Mouse (Mus musculus) neural tube, embryonic 15.5 days (tissue): ENCODE measurements around the gene Bmp4. TPM values are rescaled to one million over a fixed set of nuclear protein-coding genes. Genes with fewer than 3 reads are reported as not detected.
A peak's percentile ranks its signal among the peaks of the same experiment; 100 is the strongest.

Source experiments
- ATAC-seq: fragments of 200-750 bp; cut with Nextera tagmentation; 2 replicates; pipeline ENCODE4 v1.8.0; 2017; ENCODE audit warnings: mild to moderate bottlenecking, moderate TSS enrichment, moderate library complexity; ENCODE audit not compliant: low FRiP score
- H3K27ac ChIP-seq: fragments of 300-500 bp; sonication (generic); replicated peaks from 2 replicates; pipeline ENCODE4 v1.5.1; 2015; ENCODE audit warnings: mild to moderate bottlenecking, inconsistent platforms
- H3K27me3 ChIP-seq: fragments of 300-500 bp; sonication (generic); replicated peaks from 2 replicates; pipeline ENCODE4 v1.6.1; 2015; ENCODE audit warnings: inconsistent platforms
- H3K36me3 ChIP-seq: fragments of 300-500 bp; sonication (generic); 2 replicates; pipeline ENCODE4 v1.6.1; 2015; ENCODE audit warnings: inconsistent platforms
- H3K4me1 ChIP-seq: fragments of 300-500 bp; sonication (generic); 2 replicates; pipeline ENCODE4 v1.6.1; 2015; ENCODE audit warnings: inconsistent platforms
- H3K4me2 ChIP-seq: fragments of 300-500 bp; sonication (generic); 2 replicates; pipeline ENCODE4 v1.6.1; 2015; ENCODE audit warnings: inconsistent platforms, mild to moderate bottlenecking, moderate library complexity
- H3K4me3 ChIP-seq: fragments of 300-500 bp; sonication (generic); replicated peaks from 2 replicates; pipeline ENCODE4 v1.5.1; 2015; ENCODE audit warnings: mild to moderate bottlenecking, inconsistent platforms
- H3K9ac ChIP-seq: fragments of 300-500 bp; sonication (generic); replicated peaks from 2 replicates; pipeline ENCODE4 v1.6.1; 2015; ENCODE audit warnings: mild to moderate bottlenecking, inconsistent platforms
- H3K9me3 ChIP-seq: fragments of 300-500 bp; sonication (generic); replicated peaks from 2 replicates; pipeline ENCODE4 v1.6.1; 2016; ENCODE audit warnings: inconsistent platforms
- WGBS: fragments of 180-500 bp; shearing (Covaris S2); methylation state at CpG from one replicate; pipeline ENCODE4 v1.1.7; 2015; ENCODE audit warnings: mixed read lengths; 5-methylcytosine and 5-hydroxymethylcytosine counted together
- polyA plus RNA-seq: library from polyadenylated mRNA; unstranded; fragments of >200 nt; fragmentation: Nextera tagmentation; extraction: Ambion mirVana; gene quantifications from 2 replicates; pipeline ENCODE4 v1.2.1, GENCODE M21; 2015

Gene Bmp4
- polyA plus RNA-seq, 1 experiment from 2014 or later: 5.2 TPM

- Histone ChIP-seq H3K4me2 (peak overlapping the region; percentile 93), H3K36me3 (no peaks in the 10 kb centered on the region), H3K4me1 (peaks cover 61% of the 10 kb centered on the region), H3K27ac (no peak overlapping the region), H3K4me3 (peak overlapping the region; percentile 56), H3K9ac (0 out of 2 replicates have a peak overlapping the region, but pooled peaks have one; percentile 3), H3K9me3 (no peaks in the 10 kb centered on the region), H3K27me3 (peaks cover 69% of the 10 kb centered on the region)
- no peak for ATAC-seq
- WGBS: 12% methylated on average over 14 of the region's 14 CpGs
Observed at GRCm38 (mm10) chr14:46384946-46385691, 5.3 kb downstream of the Bmp4 start.

GRCm38 (mm10) chr14:46381457-46381856 lies 9.0 kb downstream of the Bmp4 start:
- no peak overlapping the region for H3K27ac ChIP-seq
- H3K36me3 ChIP-seq: no peaks in the 10 kb centered on the region
- 43% methylated on average over 6 of the region's 6 CpGs for WGBS
- peaks cover 56% of the 10 kb centered on the region for H3K27me3 ChIP-seq
- no peak overlapping the region for H3K4me3 ChIP-seq
- no peaks in the 10 kb centered on the region for H3K9me3 ChIP-seq
- peaks cover 27% of the 10 kb centered on the region for H3K4me1 ChIP-seq
- H3K9ac ChIP-seq: no peak overlapping the region
- ATAC-seq: no peak
- H3K4me2 ChIP-seq: no peak overlapping the region

DNA sequence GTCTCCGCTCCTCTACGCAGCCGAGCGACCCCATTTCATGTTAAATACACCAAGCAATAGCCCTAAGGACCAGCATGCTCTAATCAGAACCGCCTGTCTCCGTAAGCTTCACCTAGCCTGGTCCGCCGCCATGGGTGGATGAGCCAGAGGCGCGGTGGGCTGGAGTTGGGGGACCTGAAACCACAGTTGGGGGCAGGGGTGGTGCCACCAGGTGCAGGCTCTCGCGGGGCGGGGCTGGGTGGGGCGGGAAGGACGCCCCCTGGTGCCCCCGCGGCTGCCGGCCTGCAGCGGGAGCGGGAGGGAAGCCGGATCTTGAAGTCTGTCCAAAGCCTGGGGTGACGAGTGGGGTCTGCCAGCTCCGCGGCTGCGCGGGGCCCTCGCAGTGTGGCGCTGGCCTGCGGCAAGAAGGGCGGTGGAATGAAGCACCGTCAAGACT lies 10.2 kb downstream of the Bmp4 start:
- Histone ChIP-seq H3K4me1 (peaks cover 16% of the 10 kb centered on the region), H3K9ac (0 out of 2 replicates have a peak overlapping the region, but pooled peaks have one; percentile 20), H3K27me3 (peaks cover 52% of the 10 kb centered on the region), H3K4me3 (peak overlapping the region; percentile 31), H3K4me2 (peak overlapping the region; percentile 66), H3K27ac (no peak overlapping the region), H3K36me3 (no peaks in the 10 kb centered on the region), H3K9me3 (no peaks in the 10 kb centered on the region)
- ATAC-seq: peak; percentile 55; the same call in 1 of the 2 replicates
- 6% methylated on average over 31 of the region's 31 CpGs for WGBS

DNA sequence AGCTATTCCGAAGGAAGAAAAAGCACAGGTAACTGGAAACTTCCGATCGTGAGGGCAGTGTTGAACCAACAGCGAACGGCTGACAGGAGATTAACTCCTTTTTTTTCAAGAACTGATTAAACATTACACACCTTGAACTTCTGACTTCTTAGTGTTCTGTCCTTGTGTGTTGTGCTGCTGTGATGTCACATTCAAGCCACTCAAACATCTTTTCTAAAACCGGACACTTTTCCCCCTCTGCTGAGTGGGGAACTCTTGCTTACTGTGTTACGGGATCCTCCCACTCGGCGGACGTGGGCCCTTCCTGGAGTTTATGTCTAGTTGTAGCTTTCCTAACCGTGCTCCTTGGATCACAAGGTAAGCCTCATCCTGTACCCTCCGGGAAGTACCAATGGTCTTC lies 11.2 kb downstream of the Bmp4 start, which contains the start of gene Gm15217:
Gene Gm15217 (plus strand): TSS at position 130 of the 400 bp plus-strand sequence.
- no peaks in the 10 kb centered on the region for H3K9me3 ChIP-seq
- no peaks in the 10 kb centered on the region for H3K36me3 ChIP-seq
- WGBS: 90% methylated on average over 12 of the region's 12 CpGs
- 0 out of 2 replicates have a peak within 1 kb of the TSS, but pooled peaks have one; percentile 20 for H3K9ac ChIP-seq
- no peak within 1 kb of the TSS for H3K27ac ChIP-seq
- H3K27me3 ChIP-seq: peaks cover 44% of the 10 kb centered on the region
- peaks cover 14% of the 10 kb centered on the region for H3K4me1 ChIP-seq
- H3K4me3 ChIP-seq: peak within 1 kb of the TSS; percentile 31
- peak within 1 kb of the TSS; percentile 66 for H3K4me2 ChIP-seq
- ATAC-seq: no peak

DNA sequence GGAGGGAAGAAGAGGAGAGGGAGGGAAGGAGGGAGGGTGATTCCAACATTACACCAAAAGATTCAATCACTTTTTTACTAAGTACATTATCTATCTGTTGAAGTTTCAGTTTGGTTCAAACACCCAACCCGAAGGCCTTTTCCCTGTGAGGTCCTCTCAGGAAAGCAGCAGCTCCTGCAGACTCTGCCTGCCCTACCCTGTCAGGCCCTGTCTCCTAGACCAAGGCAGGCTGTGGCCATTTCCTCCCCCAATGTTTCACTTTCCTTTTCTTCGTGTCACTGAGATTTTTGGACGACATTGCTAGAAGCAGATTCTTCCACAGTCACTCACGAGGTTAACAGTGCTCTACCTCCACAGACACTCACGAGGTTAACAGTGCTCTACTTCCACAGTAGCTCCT lies 14.7 kb downstream of the Bmp4 start:
- Histone ChIP-seq H3K4me2 (no peak overlapping the region), H3K9me3 (no peaks in the 10 kb centered on the region), H3K4me1 (peaks cover 8% of the 10 kb centered on the region), H3K9ac (no peak overlapping the region), H3K27me3 (peaks cover 16% of the 10 kb centered on the region), H3K4me3 (no peak overlapping the region), H3K36me3 (no peaks in the 10 kb centered on the region), H3K27ac (no peak overlapping the region)
- ATAC-seq: no peak
- 89% methylated on average over 5 of the region's 5 CpGs for WGBS

DNA sequence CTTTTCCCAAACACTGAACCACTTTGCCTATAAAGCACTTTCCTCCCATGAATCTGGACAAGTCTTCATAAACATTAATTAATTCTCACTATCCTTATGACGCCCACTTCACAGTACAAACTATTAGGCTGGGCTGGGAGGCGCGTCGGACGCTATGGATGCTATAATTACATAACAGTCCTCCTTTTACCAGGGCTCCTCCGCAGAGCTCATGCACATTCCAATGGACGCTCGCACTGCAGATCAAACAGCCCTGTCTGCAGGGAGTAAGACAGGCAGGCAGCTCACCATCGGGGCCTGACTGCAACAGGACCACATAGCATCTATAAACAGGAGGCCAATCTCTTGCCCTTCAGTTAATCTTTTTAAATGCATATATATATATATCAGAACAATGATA lies 18.0 kb downstream of the Bmp4 start:
- 35% methylated on average over 9 of the region's 9 CpGs for WGBS
- Histone ChIP-seq H3K27me3 (no peaks in the 10 kb centered on the region), H3K4me1 (no peaks in the 10 kb centered on the region), H3K9me3 (no peaks in the 10 kb centered on the region), H3K27ac (no peak overlapping the region), H3K4me2 (no peak overlapping the region), H3K4me3 (no peak overlapping the region), H3K36me3 (no peaks in the 10 kb centered on the region), H3K9ac (no peak overlapping the region)
- no peak for ATAC-seq

- Histone ChIP-seq H3K27me3 (no peaks in the 10 kb centered on the region), H3K36me3 (no peaks in the 10 kb centered on the region), H3K4me2 (no peak overlapping the region), H3K4me3 (no peak overlapping the region), H3K9me3 (no peaks in the 10 kb centered on the region), H3K4me1 (no peaks in the 10 kb centered on the region), H3K9ac (no peak overlapping the region), H3K27ac (no peak overlapping the region)
- 45% methylated on average over 10 of the region's 10 CpGs for WGBS
- ATAC-seq: no peak
Observed at GRCm38 (mm10) chr14:46363209-46363608, 27.3 kb downstream of the Bmp4 start.

DNA sequence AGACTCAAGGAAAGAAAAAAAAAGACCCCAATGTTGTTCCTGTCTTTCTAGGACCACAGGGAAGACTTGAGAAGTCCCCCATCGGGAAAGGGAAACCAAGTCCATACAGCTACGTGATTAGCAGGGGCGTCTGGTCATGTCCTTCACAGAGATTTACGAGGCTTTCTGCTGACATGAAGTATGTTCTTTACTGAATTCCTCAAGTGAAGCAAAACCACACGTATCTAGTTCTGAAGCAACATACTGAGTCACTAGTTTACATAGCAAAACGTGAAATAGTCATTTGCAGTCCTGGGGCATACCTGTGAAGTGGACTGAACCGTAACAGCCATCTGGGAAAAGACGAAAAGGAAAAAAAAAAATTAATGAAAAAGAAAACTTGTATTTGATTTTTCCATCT lies 32.8 kb downstream of the Bmp4 start:
- ATAC-seq: no peak
- no peak overlapping the region for H3K27ac ChIP-seq
- WGBS: 78% methylated on average over 8 of the region's 8 CpGs
- no peak overlapping the region for H3K4me2 ChIP-seq
- no peak overlapping the region for H3K9ac ChIP-seq
- no peaks in the 10 kb centered on the region for H3K4me1 ChIP-seq
- H3K9me3 ChIP-seq: no peaks in the 10 kb centered on the region
- H3K36me3 ChIP-seq: no peaks in the 10 kb centered on the region
- H3K4me3 ChIP-seq: no peak overlapping the region
- no peaks in the 10 kb centered on the region for H3K27me3 ChIP-seq

DNA sequence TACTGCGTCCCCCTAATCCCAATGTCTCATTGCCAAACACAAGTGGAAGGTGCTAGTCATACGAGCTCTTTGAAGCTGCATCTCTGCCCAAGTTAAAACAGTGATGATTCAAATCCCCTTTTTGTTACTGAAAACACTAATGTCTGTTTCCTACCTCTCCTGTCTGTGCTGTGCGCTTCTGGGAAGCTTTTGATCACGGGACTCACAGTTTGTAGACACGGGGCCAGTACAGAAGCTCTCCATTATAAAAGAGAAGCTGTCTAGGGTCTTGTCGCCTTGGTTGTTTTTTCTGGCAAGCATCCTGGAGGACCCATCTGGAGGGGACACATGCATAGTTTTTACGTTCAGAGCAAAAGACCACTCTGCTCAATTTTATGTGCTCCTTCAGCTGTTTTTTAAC lies 33.2 kb downstream of the Bmp4 start:
- no peak overlapping the region for H3K27ac ChIP-seq
- ATAC-seq: no peak
- H3K4me3 ChIP-seq: no peak overlapping the region
- H3K36me3 ChIP-seq: no peaks in the 10 kb centered on the region
- H3K4me2 ChIP-seq: no peak overlapping the region
- 81% methylated on average over 7 of the region's 7 CpGs for WGBS
- H3K9me3 ChIP-seq: no peaks in the 10 kb centered on the region
- no peak overlapping the region for H3K9ac ChIP-seq
- no peaks in the 10 kb centered on the region for H3K27me3 ChIP-seq
- H3K4me1 ChIP-seq: no peaks in the 10 kb centered on the region

- no peak for ATAC-seq
- Histone ChIP-seq H3K27me3 (no peaks in the 10 kb centered on the region), H3K4me1 (no peaks in the 10 kb centered on the region), H3K9ac (no peak overlapping the region), H3K27ac (no peak overlapping the region), H3K4me3 (no peak overlapping the region), H3K9me3 (no peaks in the 10 kb centered on the region), H3K4me2 (no peak overlapping the region), H3K36me3 (no peaks in the 10 kb centered on the region)
Observed at GRCm38 (mm10) chr14:46344750-46345149, 45.7 kb downstream of the Bmp4 start.

- H3K36me3 ChIP-seq: no peaks in the 10 kb centered on the region
- H3K4me1 ChIP-seq: no peaks in the 10 kb centered on the region
- no peak overlapping the region for H3K27ac ChIP-seq
- WGBS: 87% methylated on average over 11 of the region's 11 CpGs
- H3K27me3 ChIP-seq: no peaks in the 10 kb centered on the region
- ATAC-seq: no peak
- H3K4me2 ChIP-seq: no peak overlapping the region
- H3K9me3 ChIP-seq: no peaks in the 10 kb centered on the region
- H3K4me3 ChIP-seq: no peak overlapping the region
- H3K9ac ChIP-seq: no peak overlapping the region
Observed at GRCm38 (mm10) chr14:46338801-46339200, 51.7 kb downstream of the Bmp4 start.
